Mouse (Mus musculus): ENCODE data around the gene Fev. TPM values are rescaled to one million over a fixed set of nuclear protein-coding genes. Genes with fewer than 3 reads are reported as not detected.

The Fev gene
- total RNA-seq (2021), result not detected

- no peak for DNase-seq (ENCODE audit: extremely low spot score in 1 of 2, low spot score in 1 of 2)
These were observed at the start of gene Fev for GRCm38 (mm10) chr1:74885369-74886042. Gene Fev (minus strand): TSS chr1:74885419.

GRCm38 (mm10) chr1:74927621-74928296, 42.5 kb upstream of the Fev start:
- DNase-seq (ENCODE audit: extremely low spot score in 1 of 2, low spot score in 1 of 2), result no peak

- peak in 1 of 2 experiments; percentile 51 for DNase-seq (ENCODE audit: extremely low spot score in 1 of 2, low spot score in 1 of 2)
These were observed 41.5 kb upstream of the Fev start for GRCm38 (mm10) chr1:74926721-74927120.

GRCm38 (mm10) chr1:74924464-74924863, 39.2 kb upstream of the Fev start:
- DNase-seq (ENCODE audit: extremely low spot score in 1 of 2, low spot score in 1 of 2), result no peak

GRCm38 (mm10) chr1:74915706-74916105, 30.5 kb upstream of the Fev start:
- no peak for DNase-seq (ENCODE audit: extremely low spot score in 1 of 2, low spot score in 1 of 2)

- no peak for DNase-seq (ENCODE audit: extremely low spot score in 1 of 2, low spot score in 1 of 2)
These were observed 17.0 kb upstream of the Fev start for GRCm38 (mm10) chr1:74902191-74902590.

GRCm38 (mm10) chr1:74901686-74902085, 16.5 kb upstream of the Fev start:
- peak; percentile 47 to 89 for DNase-seq (ENCODE audit: extremely low spot score in 1 of 2, low spot score in 1 of 2)

GRCm38 (mm10) chr1:74900341-74901285, 15.4 kb upstream of the Fev start:
- DNase-seq (ENCODE audit: extremely low spot score in 1 of 2, low spot score in 1 of 2), result no peak

GRCm38 (mm10) chr1:74898656-74899431, 13.6 kb upstream of the Fev start:
- DNase-seq (ENCODE audit: extremely low spot score in 1 of 2, low spot score in 1 of 2), result no peak

GRCm38 (mm10) chr1:74897976-74898375, 12.8 kb upstream of the Fev start:
- no peak for DNase-seq (ENCODE audit: extremely low spot score in 1 of 2, low spot score in 1 of 2)

GRCm38 (mm10) chr1:74894966-74895365, 9.7 kb upstream of the Fev start:
- DNase-seq (ENCODE audit: extremely low spot score in 1 of 2, low spot score in 1 of 2), result peak; percentile 61 to 73

GRCm38 (mm10) chr1:74893134-74893855, 8.1 kb upstream of the Fev start, which contains the start of gene Cryba2:
Gene Cryba2 (minus strand): TSS chr1:74893143.
- DNase-seq (ENCODE audit: extremely low spot score in 1 of 2, low spot score in 1 of 2), result peak in 1 of 2 experiments; percentile 59

GRCm38 (mm10) chr1:74892351-74893133, 7.3 kb upstream of the Fev start:
- DNase-seq (ENCODE audit: extremely low spot score in 1 of 2, low spot score in 1 of 2), result no peak

- DNase-seq (ENCODE audit: extremely low spot score in 1 of 2, low spot score in 1 of 2), result no peak
These were observed 6.3 kb upstream of the Fev start for GRCm38 (mm10) chr1:74891513-74891912.

- no peak for DNase-seq (ENCODE audit: extremely low spot score in 1 of 2, low spot score in 1 of 2)
These were observed 750 bp downstream of the Fev start for GRCm38 (mm10) chr1:74884196-74885141.

- no peak for DNase-seq (ENCODE audit: extremely low spot score in 1 of 2, low spot score in 1 of 2)
These were observed 1.8 kb downstream of the Fev start for GRCm38 (mm10) chr1:74883441-74883840.

- no peak for DNase-seq (ENCODE audit: extremely low spot score in 1 of 2, low spot score in 1 of 2)
These were observed 2.4 kb downstream of the Fev start for GRCm38 (mm10) chr1:74882828-74883227.

Measured in layer of hippocampus, postnatal 25 days (tissue).